Comparison of ENCODE assay signal across 9 mouse cellular contexts in genomic region chr14:3048727-3049512, GRCm38 (mm10). TPM values are rescaled to one million over a fixed set of nuclear protein-coding genes. Genes with fewer than 3 reads are reported as not detected.
DNase-seq lines count a peak whose midpoint lies in the region; ATAC-seq and TF ChIP-seq lines count a peak whose summit lies in the region.
"Not testable (repeated sequence)": the region's sequence is repeated elsewhere in the genome, so short reads cannot be mapped to it uniquely, and the experiment has no call there.
"Had no signal": no experiment of that assay in that cellular context is flagged by ENCODE, and none has a peak within 500 bp of the region (broad histone marks: within the 10 kb centered on the region; RNA-seq: fewer than 3 reads in every experiment).

TSS of gene Gm2897 (plus strand) at chr14:3049285.

- not testable (repeated sequence) for H3K4me1 ChIP-seq in ES-Bruce4 (ENCODE audit: control insufficient read depth, insufficient read depth, low read length); forebrain, embryonic 11.5 days (replicated peaks; ENCODE audit: control insufficient read depth, insufficient read depth, low read length); heart, embryonic 14.5 days (ENCODE audit: control insufficient read depth in 2 of 2, insufficient read depth in 2 of 2, low read length in 2 of 2); limb, embryonic 12.5 days (replicated peaks)

- H3K4me3 ChIP-seq in ES-Bruce4 (ENCODE audit: low read depth, low read length): peak within 1 kb of the TSS; percentile 88
- peak within 1 kb of the TSS; percentile 40 for H3K4me3 ChIP-seq in forebrain, embryonic 11.5 days (ENCODE audit: low read depth, low read length)
- H3K4me3 ChIP-seq in heart, embryonic 14.5 days (ENCODE audit: control insufficient read depth in 1 of 2, insufficient read depth in 1 of 2, low read depth in 1 of 2, low read length in 2 of 2): peak within 1 kb of the TSS; percentile 46 to 61
- H3K4me3 ChIP-seq in limb, embryonic 12.5 days (replicated peaks): peak within 1 kb of the TSS; percentile 50

- peak; percentile 87 for ATAC-seq in forebrain, embryonic 11.5 days (replicated peaks; ENCODE audit: low FRiP score)
- not testable (repeated sequence) for ATAC-seq in heart, embryonic 14.5 days (ENCODE audit: insufficient number of reproducible peaks, insufficient read depth, low FRiP score, low read depth); limb, embryonic 12.5 days (ENCODE audit: insufficient number of reproducible peaks, insufficient read depth, low FRiP score, low TSS enrichment, low read depth)

- not testable (repeated sequence) for TF ChIP-seq EP300 in ES-Bruce4 (IDR thresholded peaks at IDR 0.05; ENCODE audit: insufficient read depth, low read depth, low read length)

- not testable (repeated sequence) for H3K36me3 ChIP-seq in ES-Bruce4 (ENCODE audit: control insufficient read depth, insufficient read depth, low read length, poor library complexity, severe bottlenecking); forebrain, embryonic 11.5 days (ENCODE audit: control insufficient read depth, insufficient read depth, low read length); heart, embryonic 14.5 days (ENCODE audit: control insufficient read depth, insufficient read depth, low read length); limb, embryonic 12.5 days

- TF ChIP-seq CTCF in ES-Bruce4 (IDR thresholded peaks at IDR 0.05; ENCODE audit: low read depth, low read length): not testable (repeated sequence)

- peak; percentile 3 for DNase-seq in cerebellum, adult 9-10 months
- DNase-seq in forebrain, embryonic 11.5 days (ENCODE audit: low spot score): peak; percentile 77
- peak; percentile 9 for DNase-seq in kidney, adult 18-20 months
- peak; percentile 1 for DNase-seq in lung, postnatal 14 days
- peak; percentile 66 for DNase-seq in retina, postnatal 1 day

- not testable (repeated sequence) for H3K27ac ChIP-seq in ES-Bruce4 (ENCODE audit: insufficient read depth, low read length); forebrain, embryonic 11.5 days (ENCODE audit: low read depth, low read length); heart, embryonic 14.5 days (replicated peaks in 1 of 2; ENCODE audit: control insufficient read depth in 1 of 2, insufficient read depth in 1 of 2, low read depth in 2 of 2, low read length in 2 of 2); limb, embryonic 12.5 days

- not testable (repeated sequence) for TF ChIP-seq POLR2A in ES-Bruce4 (IDR thresholded peaks at IDR 0.05; ENCODE audit: insufficient read depth, low read length)

- not testable (repeated sequence) for H3K9me3 ChIP-seq in ES-Bruce4 (replicated peaks; ENCODE audit: control insufficient read depth, insufficient read depth, low read length, poor library complexity, severe bottlenecking); forebrain, embryonic 11.5 days (ENCODE audit: control insufficient read depth, low read length); heart, embryonic 14.5 days (ENCODE audit: control insufficient read depth, low read length); limb, embryonic 12.5 days

- H3K4me2 ChIP-seq in forebrain, embryonic 11.5 days (ENCODE audit: low read depth, low read length, severe bottlenecking): peak within 1 kb of the TSS; percentile 61
- peak within 1 kb of the TSS; percentile 70 for H3K4me2 ChIP-seq in heart, embryonic 14.5 days (ENCODE audit: low read length)
- H3K4me2 ChIP-seq in limb, embryonic 12.5 days: peak within 1 kb of the TSS; percentile 77

- not testable (repeated sequence) for H3K27me3 ChIP-seq in ES-Bruce4 (ENCODE audit: control insufficient read depth, insufficient read depth, low read length, poor library complexity, severe bottlenecking); forebrain, embryonic 11.5 days (ENCODE audit: control insufficient read depth, insufficient read depth, low read length); heart, embryonic 14.5 days (ENCODE audit: control insufficient read depth, insufficient read depth, low read length); limb, embryonic 12.5 days

- H3K9ac ChIP-seq in ES-Bruce4 (ENCODE audit: low read depth, poor library complexity, severe bottlenecking): peak within 1 kb of the TSS; percentile 62; the same call in 1 of the 2 replicates
- H3K9ac ChIP-seq in forebrain, embryonic 11.5 days (ENCODE audit: low read length): peak within 1 kb of the TSS; percentile 55
- peak within 1 kb of the TSS; percentile 55; the same call in 1 of the 2 replicates for H3K9ac ChIP-seq in heart, embryonic 14.5 days (ENCODE audit: low read length)
- H3K9ac ChIP-seq in limb, embryonic 12.5 days (replicated peaks): peak within 1 kb of the TSS; percentile 57

- 3% methylated on average over 24 of the region's 40 CpGs for WGBS in forebrain, embryonic 11.5 days
- 6% methylated on average over 22 of the region's 40 CpGs for WGBS in heart, embryonic 14.5 days
- WGBS in limb, embryonic 12.5 days: 3% methylated on average over 26 of the region's 40 CpGs

RNA-seq across cellular contexts. Expression of gene Gm2897, which starts in this region (rescaled TPM):
- polyA plus RNA-seq in ES-Bruce4 (2011; ENCODE audit: insufficient read depth, insufficient read length, low read depth, missing spikeins): 0.42 and 1.7 TPM in 2 replicates
- polyA plus RNA-seq in forebrain, embryonic 11.5 days (2014; fragmentation: Nextera tagmentation; extraction: Ambion mirVana): 3.8 and 5.0 TPM in 2 replicates
- 3.9 and 5.0 TPM in 2 replicates for polyA plus RNA-seq in heart, embryonic 14.5 days (2014; fragmentation: Nextera tagmentation; extraction: Ambion mirVana)
- polyA plus RNA-seq in limb, embryonic 12.5 days (2016; fragmentation: Nextera tagmentation; extraction: Ambion mirVana): 1.7 and 2.9 TPM in 2 replicates
- polyA plus RNA-seq: large intestine, adult 2 months had no signal

Comparison
In these comparisons a context has a peak if more than half of its experiments do, and no peak if none do; other contexts are left out.
1. DNase-seq: peak in every context shown above with its lines; median percentile 77 in forebrain, embryonic 11.5 days; 66 in retina, postnatal 1 day; 9 in kidney, adult 18-20 months; 3 in cerebellum, adult 9-10 months; 1 in lung, postnatal 14 days.